Mouse (Mus musculus) ES-E14 (cell line): ENCODE data around the gene Cnst. TPM values are rescaled to one million over a fixed set of nuclear protein-coding genes. Genes with fewer than 3 reads are reported as not detected.
A peak's percentile ranks its signal among the peaks of the same experiment; 100 is the strongest.

Source experiments
- DNase-seq: peaks from one replicate; pipeline ENCODE4 v3.0.0-alpha.2; 2013; ENCODE audit warnings: low read depth, low spot score
- H3K27ac ChIP-seq: 2 replicates; pipeline ENCODE4 v1.5.1; 2012; ENCODE audit warnings: low read depth, mild to moderate bottlenecking, low read length, moderate library complexity, mixed read lengths; ENCODE audit not compliant: poor library complexity, insufficient read depth, severe bottlenecking
- H3K36me3 ChIP-seq: 2 replicates; pipeline ENCODE4 v1.6.1; 2012; ENCODE audit warnings: mild to moderate bottlenecking, low read length, moderate library complexity, mixed read lengths; ENCODE audit not compliant: control insufficient read depth, poor library complexity, insufficient read depth, severe bottlenecking
- H3K4me1 ChIP-seq, 2 experiments: fragments of 150-350 bp in 1 of 2; sonication (generic) in 1 of 2; 2 replicates each; pipeline ENCODE4 v1.6.1; 2012; ENCODE audit warnings: low read length in 2 of 2, mild to moderate bottlenecking in 1 of 2, mixed read lengths in 1 of 2; ENCODE audit not compliant: control insufficient read depth in 2 of 2, insufficient read depth in 2 of 2, poor library complexity in 1 of 2
- H3K4me3 ChIP-seq, 2 experiments: fragments of 150-350 bp in 1 of 2; sonication (generic) in 1 of 2; 2 replicates each; pipeline ENCODE4 v1.5.1; 2012; ENCODE audit warnings: low read length in 2 of 2, low read depth in 1 of 2, mild to moderate bottlenecking in 1 of 2, mixed read lengths in 1 of 2; ENCODE audit not compliant: insufficient read depth in 1 of 2, poor library complexity in 1 of 2, severe bottlenecking in 1 of 2
- H3K9ac ChIP-seq: 2 replicates; pipeline ENCODE4 v1.6.1; 2012; ENCODE audit warnings: low read depth, mild to moderate bottlenecking, low read length, mixed read lengths; ENCODE audit not compliant: poor library complexity, insufficient read depth, severe bottlenecking
- H3K9me3 ChIP-seq: fragments of 150-350 bp; sonication (generic); 2 replicates; pipeline ENCODE4 v1.6.1; 2012; ENCODE audit warnings: low read depth, mild to moderate bottlenecking, low read length; ENCODE audit not compliant: control insufficient read depth, insufficient read depth
- CHD2 ChIP-seq: IDR thresholded peaks from 2 replicates; pipeline ENCODE4 v1.6.1; 2014; ENCODE audit warnings: mild to moderate bottlenecking, low read depth, low read length, inconsistent platforms
- HCFC1 ChIP-seq: IDR thresholded peaks from 2 replicates; pipeline ENCODE4 v1.6.1; 2012; ENCODE audit warnings: low read length, inconsistent platforms, borderline replicate concordance; ENCODE audit not compliant: insufficient read depth
- MAFK ChIP-seq: IDR thresholded peaks from 2 replicates; pipeline ENCODE4 v1.6.1; 2014; ENCODE audit warnings: mild to moderate bottlenecking, low read depth, low read length, inconsistent platforms; ENCODE audit not compliant: insufficient read depth
- ZC3H11A ChIP-seq: IDR thresholded peaks from 2 replicates; pipeline ENCODE4 v1.6.1; 2012; ENCODE audit warnings: low read depth, mild to moderate bottlenecking, inconsistent platforms, low read length, borderline replicate concordance
- ZNF384 ChIP-seq: IDR thresholded peaks from 2 replicates; pipeline ENCODE4 v1.6.1; 2012; ENCODE audit warnings: low read depth, low read length, inconsistent platforms
- in situ Hi-C, 2 experiments: fragments of 600-800 bp; cut with MboI; formaldehyde crosslinking; loops; one replicate each; pipeline ENCODE4 v1.15.1; 2025; ENCODE audit warnings: low sequenced_read_pairs in 2 of 2, inconsistent platforms in 1 of 2; ENCODE audit not compliant: unreplicated experiment in 2 of 2
- total RNA-seq: library from RNA; depleted of rRNA; stranded (reverse); fragments of 300-350 nt; gene quantifications from 2 replicates; pipeline ENCODE4 v1.2.3, GENCODE M21; 2012

The Cnst gene
- total RNA-seq, 1 experiment, result 12.8 TPM

GRCm38 (mm10) chr1:179519901-179520300, 26.3 kb upstream of the Cnst start:
- DNase-seq, result no peak
- Histone ChIP-seq H3K4me3 (no peak overlapping the region), H3K9me3 (no peaks in the 10 kb centered on the region), H3K4me1 (peaks cover 0 to 5% of the 10 kb centered on the region in 2 experiments; a peak in 2 of 4 replicates), H3K36me3 (no peaks in the 10 kb centered on the region), H3K9ac (no peak overlapping the region), H3K27ac (no peak overlapping the region)
- in situ Hi-C loops, result no loop called here
- TF ChIP-seq CHD2 (no peak), HCFC1 (no peak), ZNF384 (no peak), ZC3H11A (no peak), MAFK (no peak)

- Histone ChIP-seq H3K36me3 (peaks cover 12% of the 10 kb centered on the region), H3K4me1 (no peaks in the 10 kb centered on the region), H3K9me3 (no peaks in the 10 kb centered on the region), H3K4me3 (no peak overlapping the region), H3K27ac (no peak overlapping the region), H3K9ac (no peak overlapping the region)
- in situ Hi-C loops, result no loop called here
- no peak for DNase-seq
- TF ChIP-seq ZNF384 (no peak), MAFK (peak; percentile 27; the same call in 1 of the 2 replicates)
These were observed 7.1 kb upstream of the Cnst start for GRCm38 (mm10) chr1:179539054-179539453.

GRCm38 (mm10) chr1:179539887-179540286, 6.3 kb upstream of the Cnst start:
- TF ChIP-seq ZC3H11A (no peak), CHD2 (no peak), MAFK (no peak), ZNF384 (no peak), HCFC1 (no peak)
- Histone ChIP-seq H3K4me3 (no peak overlapping the region), H3K27ac (no peak overlapping the region), H3K4me1 (no peaks in the 10 kb centered on the region), H3K9ac (no peak overlapping the region), H3K36me3 (peaks cover 12% of the 10 kb centered on the region), H3K9me3 (no peaks in the 10 kb centered on the region)
- DNase-seq, result no peak
- in situ Hi-C loops, result no loop called here

- Histone ChIP-seq H3K4me3 (no peak overlapping the region), H3K27ac (no peak overlapping the region), H3K9ac (no peak overlapping the region), H3K36me3 (peaks cover 12% of the 10 kb centered on the region), H3K9me3 (no peaks in the 10 kb centered on the region), H3K4me1 (no peaks in the 10 kb centered on the region)
- in situ Hi-C loops, result no loop called here
- TF ChIP-seq HCFC1 (no peak), MAFK (no peak), ZC3H11A (no peak; the same call in 1 of the 2 replicates), ZNF384 (no peak), CHD2 (no peak)
- DNase-seq, result peak; percentile 49
These were observed 4.7 kb upstream of the Cnst start for GRCm38 (mm10) chr1:179541502-179541901.

DNA sequence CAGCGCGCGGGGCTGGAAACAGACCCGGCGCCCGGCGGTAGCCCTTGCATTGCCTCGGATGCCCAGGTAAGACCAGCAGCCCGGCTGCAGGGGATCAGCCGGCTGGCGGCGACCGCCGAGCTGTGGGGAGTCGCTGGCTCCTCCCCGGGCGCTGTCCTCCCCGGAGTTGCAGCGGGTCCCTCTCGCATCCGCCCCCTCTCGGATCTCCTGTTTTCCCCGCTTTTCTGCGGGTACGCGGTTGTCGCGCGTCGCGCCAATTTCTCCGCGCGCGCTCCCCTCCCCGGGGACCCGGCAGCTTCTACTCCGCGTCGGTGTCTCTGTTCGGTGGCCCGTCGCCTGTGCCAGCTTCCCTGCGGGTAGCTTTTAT, 364 bp downstream of the Cnst start:
- peak overlapping the region; percentile 81 for H3K9ac ChIP-seq
- TF ChIP-seq CHD2, result no peak
- TF ChIP-seq HCFC1, result no peak
- TF ChIP-seq MAFK, result no peak
- TF ChIP-seq ZNF384, result no peak
- no peak for TF ChIP-seq ZC3H11A
- peaks cover under 1% of the 10 kb centered on the region; the same call in 1 of the 2 replicates for H3K36me3 ChIP-seq
- in situ Hi-C loops, result no loop called here
- no peak for DNase-seq
- H3K27ac ChIP-seq, result no peak overlapping the region
- H3K4me3 ChIP-seq, result peak overlapping the region; percentile 92 to 95
- H3K9me3 ChIP-seq, result no peaks in the 10 kb centered on the region
- H3K4me1 ChIP-seq, result peaks cover 0 to 2% of the 10 kb centered on the region in 2 experiments; a peak in 2 of 4 replicates
